Mouse (Mus musculus) heart, adult 18-20 months (tissue): ENCODE measurements around the gene Smtnl1. TPM values are rescaled to one million over a fixed set of nuclear protein-coding genes. Genes with fewer than 3 reads are reported as not detected.

Source experiments
- DNase-seq, 2 experiments: peaks; one replicate each; pipeline ENCODE4 v3.0.0; 2021 to 2022; ENCODE audit warnings: mixed read lengths in 1 of 2
- long read RNA-seq, 2 experiments: library from polyadenylated mRNA; stranded (forward); transcript quantifications; one replicate each; pipeline ENCODE4 v2.0.0; 2021
- total RNA-seq, 2 experiments: library from RNA; stranded (reverse); gene quantifications; 2 replicates each; pipeline ENCODE4 v1.2.3; 2021

The Smtnl1 gene
- total RNA-seq: not detected
- long read RNA-seq, experiment 1: 0 reads
- long read RNA-seq, experiment 2: 0 reads

GRCm38 (mm10) chr2:84822552-84822951 lies at the start of gene Smtnl1:
Smtnl1 (minus strand) TSS chr2:84822652.
- no peak for DNase-seq

GRCm38 (mm10) chr2:84870623-84871160 lies 48.2 kb upstream of the Smtnl1 start:
- DNase-seq: no peak

- no peak for DNase-seq
Observed at GRCm38 (mm10) chr2:84868977-84869376, 46.5 kb upstream of the Smtnl1 start.

DNA sequence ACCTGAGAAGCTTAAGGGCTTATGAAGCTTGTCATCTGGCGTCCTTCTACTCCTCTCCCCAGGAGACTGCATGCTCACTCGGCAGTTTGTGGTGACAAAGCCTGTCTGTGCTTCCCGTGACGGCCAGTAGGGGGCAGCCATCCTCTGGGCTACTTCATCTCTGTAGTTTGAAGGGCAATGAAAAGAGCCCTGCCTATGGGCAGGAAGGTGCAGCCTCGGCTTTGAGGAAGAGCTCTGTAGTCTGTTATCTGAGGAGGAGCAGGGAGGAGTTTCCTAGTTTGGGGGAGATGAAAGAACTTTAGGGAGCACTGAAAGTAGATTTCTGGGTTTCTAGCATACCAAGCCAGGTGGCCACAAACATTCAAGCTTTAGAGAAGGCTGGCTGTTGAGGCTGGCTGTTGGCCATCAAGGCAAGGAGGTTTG lies 46.1 kb upstream of the Smtnl1 start:
- peak; percentile 67 to 78 for DNase-seq

- peak; percentile 49 to 83 for DNase-seq
Observed at GRCm38 (mm10) chr2:84865616-84866571, 43.4 kb upstream of the Smtnl1 start.

DNA sequence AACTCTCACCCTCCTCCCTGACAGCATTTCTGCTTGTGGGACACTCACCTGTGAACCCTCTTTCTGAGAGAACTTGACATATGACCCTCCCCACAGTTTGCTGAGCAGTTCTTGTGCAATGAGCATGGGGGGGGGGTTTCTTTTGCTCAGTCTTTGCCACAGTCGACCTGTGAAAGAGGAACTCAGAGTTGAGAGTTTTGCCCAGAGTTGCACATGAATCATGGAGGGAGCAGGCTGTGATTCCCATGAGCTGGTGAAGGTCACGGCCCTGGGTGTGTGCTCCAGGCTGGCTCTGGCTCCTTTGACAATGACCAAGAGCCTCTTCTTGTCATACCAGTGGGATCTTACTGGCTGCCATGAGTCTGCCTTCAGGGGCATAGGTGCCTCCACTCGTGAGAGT lies 39.8 kb upstream of the Smtnl1 start:
- no peak for DNase-seq

- no peak for DNase-seq
Observed at GRCm38 (mm10) chr2:84861430-84861829, 39.0 kb upstream of the Smtnl1 start.

DNA sequence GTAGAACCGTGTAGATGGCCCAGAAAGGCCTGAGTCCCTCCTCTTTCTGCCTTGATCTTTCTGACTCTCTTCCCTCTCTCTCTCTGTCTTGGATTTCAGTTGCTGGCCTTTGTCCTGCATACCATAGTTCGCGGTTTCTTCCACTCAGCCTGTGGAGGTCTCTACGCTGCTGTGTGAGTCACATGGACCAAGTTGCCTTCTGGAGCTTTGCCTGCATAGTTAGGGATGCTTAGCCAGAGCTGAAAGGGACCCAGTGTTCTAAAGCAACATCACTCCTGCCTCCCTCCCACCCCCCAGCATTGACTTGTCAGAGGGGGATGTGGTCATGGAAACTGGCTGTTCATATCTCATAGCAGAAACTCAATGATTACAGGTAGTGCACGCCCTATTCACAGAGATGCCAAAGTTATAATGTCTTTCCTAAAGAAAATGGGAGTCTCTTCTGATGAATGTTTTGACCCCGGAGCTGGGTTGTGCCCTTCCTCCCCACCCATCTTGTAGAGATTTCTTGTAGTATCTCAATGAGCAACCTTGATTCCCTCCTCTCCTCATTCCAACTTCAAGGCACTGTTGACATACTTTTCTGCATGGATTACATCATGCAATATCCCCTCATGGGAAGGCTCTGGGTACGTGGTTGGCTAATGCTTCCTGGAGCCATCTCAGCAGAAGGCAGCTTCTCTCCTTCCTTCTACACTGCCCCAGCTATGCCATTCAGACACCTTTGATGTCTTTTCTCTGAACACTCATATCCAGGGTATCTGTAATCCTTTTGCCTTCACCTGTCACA lies 37.7 kb upstream of the Smtnl1 start:
- DNase-seq: no peak

DNA sequence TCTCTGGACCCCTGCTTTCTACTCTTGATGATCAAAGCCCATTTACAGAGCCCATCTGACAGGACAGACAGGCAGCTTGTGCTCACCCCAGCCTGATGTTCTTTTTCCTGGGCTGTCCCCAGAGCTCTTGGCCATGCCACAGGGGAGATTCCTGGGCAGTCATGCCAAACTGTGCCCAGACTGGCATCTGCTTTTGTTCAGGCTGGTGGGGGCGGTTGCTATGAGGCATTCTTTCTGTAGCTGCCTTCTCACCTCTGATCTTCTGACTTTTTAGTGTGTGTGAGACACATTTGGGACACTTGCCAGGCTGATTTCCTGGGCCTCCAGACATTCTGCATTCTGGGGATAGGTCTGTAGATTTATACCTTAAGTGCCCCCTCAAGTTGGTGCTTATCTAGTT lies 36.1 kb upstream of the Smtnl1 start:
- no peak for DNase-seq

DNA sequence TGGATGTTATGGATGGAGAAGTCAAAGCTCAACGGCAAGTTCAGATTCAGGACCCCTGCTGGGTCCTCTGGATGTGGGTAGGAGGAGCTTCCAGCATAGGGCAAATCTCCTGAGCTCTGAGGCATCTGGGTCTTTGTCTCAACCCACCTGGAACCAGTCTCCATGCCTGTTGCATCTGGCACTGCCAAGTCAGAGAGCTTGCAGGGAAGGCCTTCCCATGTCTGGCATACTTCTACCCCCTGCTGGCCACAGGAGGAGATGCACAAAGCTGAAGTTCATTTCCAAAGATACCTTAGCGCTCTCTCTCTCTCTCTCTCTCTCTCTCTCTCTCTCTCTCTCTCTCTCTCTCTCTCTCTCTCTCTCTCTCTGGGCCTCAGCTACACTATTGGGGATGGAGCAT lies 33.3 kb upstream of the Smtnl1 start:
- DNase-seq: peak; percentile 57 to 73

- peak; percentile 78 to 90 for DNase-seq
Observed at GRCm38 (mm10) chr2:84851130-84852040, 28.9 kb upstream of the Smtnl1 start.

- no peak for DNase-seq
Observed at GRCm38 (mm10) chr2:84850407-84851129, 28.1 kb upstream of the Smtnl1 start.

GRCm38 (mm10) chr2:84845226-84845625 lies 22.8 kb upstream of the Smtnl1 start:
- DNase-seq: no peak

- DNase-seq: no peak
Observed at GRCm38 (mm10) chr2:84843654-84844053, 21.2 kb upstream of the Smtnl1 start.

- DNase-seq: no peak
Observed at GRCm38 (mm10) chr2:84841905-84842304, 19.5 kb upstream of the Smtnl1 start.

DNA sequence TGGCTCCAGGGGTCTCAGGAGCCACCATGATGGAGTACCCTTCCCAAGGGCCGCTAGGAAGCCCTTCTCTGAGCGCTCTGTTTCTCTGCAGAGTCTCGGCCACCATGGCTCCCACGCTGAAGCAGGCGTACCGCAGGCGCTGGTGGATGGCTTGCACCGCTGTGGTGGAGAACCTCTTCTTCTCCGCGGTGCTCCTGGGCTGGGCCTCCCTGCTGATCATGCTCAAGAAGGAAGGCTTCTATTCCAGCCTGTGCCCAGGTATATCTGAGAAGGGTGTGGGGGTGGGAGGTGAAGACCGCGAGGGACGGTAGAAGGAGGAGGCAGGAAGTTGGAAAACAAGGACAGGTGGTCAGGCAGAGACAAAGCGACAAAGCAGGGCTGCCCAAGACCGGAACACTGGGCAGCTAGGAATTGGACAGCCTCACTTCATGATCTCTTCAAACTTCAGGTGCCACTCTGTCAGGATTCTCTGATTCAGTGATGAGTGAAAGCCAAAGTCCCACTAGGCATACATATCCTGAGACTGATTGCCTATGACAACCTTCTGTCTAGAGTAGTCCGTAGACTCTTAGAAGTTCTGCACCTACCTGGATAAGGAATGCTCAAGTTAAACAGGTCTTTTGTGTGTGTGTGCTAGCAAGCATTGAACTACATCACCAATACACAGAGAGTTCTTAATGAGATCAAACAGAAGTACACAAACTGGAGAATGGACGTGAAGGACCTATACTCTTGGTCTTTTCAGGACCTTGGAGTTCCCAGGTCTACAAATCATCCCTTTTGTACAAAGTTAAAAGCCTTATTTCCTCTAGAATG lies 18.5 kb upstream of the Smtnl1 start:
- no peak for DNase-seq

- DNase-seq: peak; percentile 76 to 77
Observed at GRCm38 (mm10) chr2:84840016-84840747, 17.7 kb upstream of the Smtnl1 start.

DNA sequence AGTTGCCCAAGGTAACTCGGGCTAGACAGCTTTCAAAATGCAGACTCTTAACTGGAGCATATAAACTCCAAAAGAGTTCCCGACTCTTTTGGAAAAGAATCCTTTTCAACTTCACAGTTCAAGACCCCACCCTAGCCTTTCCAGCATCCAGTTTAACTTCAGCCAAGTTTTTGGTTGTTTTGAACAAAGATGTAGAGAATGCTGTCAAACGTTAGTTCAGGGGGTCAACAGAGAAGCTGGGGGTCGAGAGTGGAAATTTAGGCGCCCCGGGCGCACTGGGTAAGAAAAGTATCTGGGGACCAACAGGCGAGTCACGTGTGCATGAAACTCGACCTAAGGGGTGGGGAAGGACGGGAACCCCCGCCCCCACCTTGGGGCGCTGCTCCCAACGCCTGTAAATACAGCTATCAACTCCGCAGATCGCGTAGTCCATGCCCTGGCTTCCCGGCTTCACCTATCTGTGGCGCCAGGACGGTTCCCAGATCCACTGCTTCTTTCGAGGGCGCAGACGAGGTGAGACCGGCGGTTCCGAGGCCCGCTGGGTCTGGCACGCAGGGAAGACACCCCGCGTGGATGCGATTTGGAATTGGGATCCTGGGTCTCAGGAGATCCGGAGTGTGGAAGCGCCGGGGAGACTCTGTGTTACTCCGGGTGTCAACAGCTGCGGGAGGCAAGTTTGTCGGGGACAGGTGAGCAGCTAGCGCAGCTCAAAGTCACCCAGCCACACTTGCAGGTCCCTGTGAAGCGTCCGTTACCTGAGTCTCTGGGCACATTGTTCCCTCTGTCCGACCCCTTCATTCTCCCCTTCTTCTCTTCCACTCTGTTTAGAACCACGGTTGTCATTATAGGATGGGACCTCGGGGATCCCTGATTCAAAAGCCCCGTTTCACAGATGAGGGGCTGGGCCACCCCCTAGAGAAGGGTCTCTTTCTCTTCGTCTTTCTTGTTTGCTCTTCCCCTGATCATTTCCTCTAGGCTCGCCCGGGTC lies 16.8 kb upstream of the Smtnl1 start:
- DNase-seq: peak; percentile 60 to 65
